Mouse (Mus musculus): ENCODE measurements around the gene Mrpl16.

DNA sequence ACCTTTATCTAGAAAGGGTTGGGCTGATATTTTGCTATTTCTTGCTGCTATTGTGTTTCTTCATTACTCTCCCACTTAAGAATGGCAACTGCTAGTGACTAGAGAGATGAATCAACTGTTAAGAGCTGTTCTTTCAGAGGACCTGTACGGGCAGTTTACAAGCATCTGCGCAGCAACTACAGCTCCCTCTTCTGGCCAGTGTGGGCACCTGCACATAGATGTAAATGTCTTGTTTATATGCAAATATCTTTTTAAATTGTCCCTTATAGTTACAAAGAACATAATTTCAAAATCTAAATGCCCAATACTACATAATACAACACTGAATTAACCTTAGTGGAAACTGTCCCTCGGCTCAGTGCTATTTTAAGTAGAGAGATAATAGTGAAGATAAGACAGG is 2.0 kb upstream of the Mrpl16 start:
- TF ChIP-seq POLR2A (IDR thresholded peaks at IDR 0.05; ENCODE audit: borderline replicate concordance, extremely low read depth, low read depth, low read length) = no peak
- TF ChIP-seq CTCF (IDR thresholded peaks at IDR 0.05; ENCODE audit: insufficient read depth, low read length) = peak; percentile 84

Data from lung, adult 2 months (tissue).